Mouse (Mus musculus): ENCODE measurements around the gene Naaladl1. TPM values are rescaled to one million over a fixed set of nuclear protein-coding genes. Genes with fewer than 3 reads are reported as not detected.

Gene Naaladl1
- polyA plus RNA-seq, 1 experiment = 0.49 TPM

- TF ChIP-seq CTCF (IDR thresholded peaks at IDR 0.05; ENCODE audit: extremely low read depth, insufficient read depth, insufficient read length, insufficient replicate concordance) = no peak
- no peak for TF ChIP-seq POLR2A (IDR thresholded peaks at IDR 0.05; ENCODE audit: low read depth, low read length)
- WGBS = 92% methylated on average over 3 of the region's 3 CpGs
Measured at GRCm38 (mm10) chr19:6136397-6136796, 30.8 kb downstream of the Naaladl1 start.

GRCm38 (mm10) chr19:6139701-6140100 lies 34.1 kb downstream of the Naaladl1 start:
- WGBS = 91% methylated on average over 6 of the region's 6 CpGs
- no peak overlapping the region for H3K4me3 ChIP-seq (ENCODE audit: extremely low read depth, insufficient read depth, insufficient read length)
- H3K27ac ChIP-seq (ENCODE audit: insufficient read depth, low read length) = no peak overlapping the region
- no peaks in the 10 kb centered on the region for H3K27me3 ChIP-seq (ENCODE audit: control insufficient read depth, insufficient read depth, low read length)
- H3K36me3 ChIP-seq (ENCODE audit: control insufficient read depth, insufficient read depth, low read length) = no peaks in the 10 kb centered on the region; the same call in 1 of the 2 replicates
- DNase-seq (ENCODE audit: low read depth in 1 of 2, low spot score in 2 of 2) = no peak
- TF ChIP-seq POLR2A (IDR thresholded peaks at IDR 0.05; ENCODE audit: low read depth, low read length) (no peak), CTCF (IDR thresholded peaks at IDR 0.05; ENCODE audit: extremely low read depth, insufficient read depth, insufficient read length, insufficient replicate concordance) (no peak)
- H3K4me1 ChIP-seq (ENCODE audit: control insufficient read depth, insufficient read depth, insufficient read length) = no peaks in the 10 kb centered on the region

More at GRCm38 (mm10) chr19:6136397-6136796, 30.8 kb downstream of the Naaladl1 start:
- H3K4me1 ChIP-seq (ENCODE audit: control insufficient read depth, insufficient read depth, insufficient read length) = no peaks in the 10 kb centered on the region
- H3K27ac ChIP-seq (ENCODE audit: insufficient read depth, low read length) = no peak overlapping the region
- no peak for DNase-seq (ENCODE audit: low read depth in 1 of 2, low spot score in 2 of 2)
- H3K36me3 ChIP-seq (ENCODE audit: control insufficient read depth, insufficient read depth, low read length) = no peaks in the 10 kb centered on the region; the same call in 1 of the 2 replicates
- H3K27me3 ChIP-seq (ENCODE audit: control insufficient read depth, insufficient read depth, low read length) = no peaks in the 10 kb centered on the region
- H3K4me3 ChIP-seq (ENCODE audit: extremely low read depth, insufficient read depth, insufficient read length) = no peak overlapping the region

- H3K36me3 ChIP-seq (ENCODE audit: control insufficient read depth, insufficient read depth, low read length) = no peaks in the 10 kb centered on the region; the same call in 1 of the 2 replicates
- H3K4me3 ChIP-seq (ENCODE audit: extremely low read depth, insufficient read depth, insufficient read length) = peak overlapping the region; percentile 96
- H3K27me3 ChIP-seq (ENCODE audit: control insufficient read depth, insufficient read depth, low read length) = no peaks in the 10 kb centered on the region
- TF ChIP-seq POLR2A (IDR thresholded peaks at IDR 0.05; ENCODE audit: low read depth, low read length) (no peak), CTCF (IDR thresholded peaks at IDR 0.05; ENCODE audit: extremely low read depth, insufficient read depth, insufficient read length, insufficient replicate concordance) (no peak)
- peak overlapping the region; percentile 97 for H3K27ac ChIP-seq (ENCODE audit: insufficient read depth, low read length)
- 1% methylated on average over 16 of the region's 16 CpGs for WGBS
- no peaks in the 10 kb centered on the region for H3K4me1 ChIP-seq (ENCODE audit: control insufficient read depth, insufficient read depth, insufficient read length)
- DNase-seq (ENCODE audit: low read depth in 1 of 2, low spot score in 2 of 2) = no peak
Measured at GRCm38 (mm10) chr19:6140374-6140677, 34.7 kb downstream of the Naaladl1 start.

GRCm38 (mm10) chr19:6140678-6141393 lies 35.3 kb downstream of the Naaladl1 start, which contains the start of gene Batf2:
TSS of gene Batf2 (plus strand) at chr19:6140983.
- Histone ChIP-seq H3K36me3 (ENCODE audit: control insufficient read depth, insufficient read depth, low read length) (no peaks in the 10 kb centered on the region; the same call in 1 of the 2 replicates), H3K27ac (ENCODE audit: insufficient read depth, low read length) (peak within 1 kb of the TSS; percentile 97), H3K4me1 (ENCODE audit: control insufficient read depth, insufficient read depth, insufficient read length) (no peaks in the 10 kb centered on the region), H3K27me3 (ENCODE audit: control insufficient read depth, insufficient read depth, low read length) (no peaks in the 10 kb centered on the region), H3K4me3 (ENCODE audit: extremely low read depth, insufficient read depth, insufficient read length) (peak within 1 kb of the TSS; percentile 96)
- DNase-seq (ENCODE audit: low read depth in 1 of 2, low spot score in 2 of 2) = peak; percentile 85 to 91
- WGBS = 1% methylated on average over 63 of the region's 68 CpGs
- TF ChIP-seq POLR2A (IDR thresholded peaks at IDR 0.05; ENCODE audit: low read depth, low read length) (peak; percentile 11; the same call in 1 of the 2 replicates), CTCF (IDR thresholded peaks at IDR 0.05; ENCODE audit: extremely low read depth, insufficient read depth, insufficient read length, insufficient replicate concordance) (peak; percentile 79)

- H3K27ac ChIP-seq (ENCODE audit: insufficient read depth, low read length) = peak within 1 kb of the TSS; percentile 97
- DNase-seq (ENCODE audit: low read depth in 1 of 2, low spot score in 2 of 2) = peak; percentile 70 to 82
- H3K4me1 ChIP-seq (ENCODE audit: control insufficient read depth, insufficient read depth, insufficient read length) = no peaks in the 10 kb centered on the region
- WGBS = 2% methylated on average over 15 of the region's 15 CpGs
- TF ChIP-seq POLR2A (IDR thresholded peaks at IDR 0.05; ENCODE audit: low read depth, low read length) (no peak), CTCF (IDR thresholded peaks at IDR 0.05; ENCODE audit: extremely low read depth, insufficient read depth, insufficient read length, insufficient replicate concordance) (peak; percentile 45; the same call in 1 of the 2 replicates)
- H3K27me3 ChIP-seq (ENCODE audit: control insufficient read depth, insufficient read depth, low read length) = no peaks in the 10 kb centered on the region
- no peaks in the 10 kb centered on the region; the same call in 1 of the 2 replicates for H3K36me3 ChIP-seq (ENCODE audit: control insufficient read depth, insufficient read depth, low read length)
- H3K4me3 ChIP-seq (ENCODE audit: extremely low read depth, insufficient read depth, insufficient read length) = peak within 1 kb of the TSS; percentile 96
Measured at GRCm38 (mm10) chr19:6141394-6141749, 35.8 kb downstream of the Naaladl1 start, which contains the start of gene Arl2. TSS of gene Arl2 (minus strand) at chr19:6141548.

GRCm38 (mm10) chr19:6144842-6145241 lies 39.3 kb downstream of the Naaladl1 start:
- H3K36me3 ChIP-seq (ENCODE audit: control insufficient read depth, insufficient read depth, low read length) = no peaks in the 10 kb centered on the region
- no peak overlapping the region for H3K27ac ChIP-seq (ENCODE audit: insufficient read depth, low read length)
- no peak for TF ChIP-seq CTCF (IDR thresholded peaks at IDR 0.05; ENCODE audit: extremely low read depth, insufficient read depth, insufficient read length, insufficient replicate concordance)
- TF ChIP-seq POLR2A (IDR thresholded peaks at IDR 0.05; ENCODE audit: low read depth, low read length) = no peak
- H3K4me1 ChIP-seq (ENCODE audit: control insufficient read depth, insufficient read depth, insufficient read length) = no peaks in the 10 kb centered on the region
- H3K27me3 ChIP-seq (ENCODE audit: control insufficient read depth, insufficient read depth, low read length) = no peaks in the 10 kb centered on the region
- no peak overlapping the region for H3K4me3 ChIP-seq (ENCODE audit: extremely low read depth, insufficient read depth, insufficient read length)
- WGBS = 73% methylated on average over 5 of the region's 5 CpGs
- DNase-seq (ENCODE audit: low read depth in 1 of 2, low spot score in 2 of 2) = no peak

- 85% methylated on average over 9 of the region's 9 CpGs for WGBS
- Histone ChIP-seq H3K4me3 (ENCODE audit: extremely low read depth, insufficient read depth, insufficient read length) (no peak overlapping the region), H3K4me1 (ENCODE audit: control insufficient read depth, insufficient read depth, insufficient read length) (peaks cover 3% of the 10 kb centered on the region; the same call in 1 of the 2 replicates), H3K27ac (ENCODE audit: insufficient read depth, low read length) (no peak overlapping the region), H3K36me3 (ENCODE audit: control insufficient read depth, insufficient read depth, low read length) (no peaks in the 10 kb centered on the region), H3K27me3 (ENCODE audit: control insufficient read depth, insufficient read depth, low read length) (no peaks in the 10 kb centered on the region)
- TF ChIP-seq CTCF (IDR thresholded peaks at IDR 0.05; ENCODE audit: extremely low read depth, insufficient read depth, insufficient read length, insufficient replicate concordance) (no peak), POLR2A (IDR thresholded peaks at IDR 0.05; ENCODE audit: low read depth, low read length) (no peak)
- DNase-seq (ENCODE audit: low read depth in 1 of 2, low spot score in 2 of 2) = no peak
Measured at GRCm38 (mm10) chr19:6155174-6155573, 49.6 kb downstream of the Naaladl1 start.

Data from spleen, adult 2 months (tissue).